Mouse (Mus musculus): Measurements from ENCODE around the gene Hoxc10. TPM values are rescaled to one million over a fixed set of nuclear protein-coding genes. Genes with fewer than 3 reads are reported as not detected.

Gene Hoxc10
- not detected in 2 replicates for polyA plus RNA-seq (2012; rRNA removed)

DNA sequence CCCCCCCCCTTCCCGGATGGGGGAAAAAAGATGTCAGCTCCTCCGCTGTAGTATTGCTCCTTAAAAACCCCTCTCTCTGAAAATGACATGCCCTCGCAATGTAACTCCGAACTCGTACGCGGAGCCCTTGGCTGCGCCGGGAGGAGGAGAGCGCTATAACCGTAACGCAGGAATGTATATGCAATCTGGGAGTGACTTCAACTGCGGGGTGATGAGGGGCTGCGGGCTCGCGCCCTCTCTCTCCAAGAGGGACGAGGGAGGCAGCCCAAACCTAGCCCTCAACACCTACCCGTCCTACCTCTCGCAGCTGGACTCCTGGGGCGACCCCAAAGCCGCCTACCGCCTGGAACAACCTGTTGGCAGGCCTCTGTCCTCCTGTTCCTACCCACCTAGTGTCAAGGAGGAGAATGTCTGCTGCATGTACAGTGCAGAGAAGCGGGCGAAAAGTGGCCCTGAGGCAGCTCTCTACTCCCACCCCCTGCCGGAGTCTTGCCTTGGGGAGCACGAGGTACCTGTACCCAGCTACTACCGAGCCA, at the start of gene Hoxc10:
Gene Hoxc10 (plus strand): TSS at position 21 of the 536 bp plus-strand sequence.

DNA sequence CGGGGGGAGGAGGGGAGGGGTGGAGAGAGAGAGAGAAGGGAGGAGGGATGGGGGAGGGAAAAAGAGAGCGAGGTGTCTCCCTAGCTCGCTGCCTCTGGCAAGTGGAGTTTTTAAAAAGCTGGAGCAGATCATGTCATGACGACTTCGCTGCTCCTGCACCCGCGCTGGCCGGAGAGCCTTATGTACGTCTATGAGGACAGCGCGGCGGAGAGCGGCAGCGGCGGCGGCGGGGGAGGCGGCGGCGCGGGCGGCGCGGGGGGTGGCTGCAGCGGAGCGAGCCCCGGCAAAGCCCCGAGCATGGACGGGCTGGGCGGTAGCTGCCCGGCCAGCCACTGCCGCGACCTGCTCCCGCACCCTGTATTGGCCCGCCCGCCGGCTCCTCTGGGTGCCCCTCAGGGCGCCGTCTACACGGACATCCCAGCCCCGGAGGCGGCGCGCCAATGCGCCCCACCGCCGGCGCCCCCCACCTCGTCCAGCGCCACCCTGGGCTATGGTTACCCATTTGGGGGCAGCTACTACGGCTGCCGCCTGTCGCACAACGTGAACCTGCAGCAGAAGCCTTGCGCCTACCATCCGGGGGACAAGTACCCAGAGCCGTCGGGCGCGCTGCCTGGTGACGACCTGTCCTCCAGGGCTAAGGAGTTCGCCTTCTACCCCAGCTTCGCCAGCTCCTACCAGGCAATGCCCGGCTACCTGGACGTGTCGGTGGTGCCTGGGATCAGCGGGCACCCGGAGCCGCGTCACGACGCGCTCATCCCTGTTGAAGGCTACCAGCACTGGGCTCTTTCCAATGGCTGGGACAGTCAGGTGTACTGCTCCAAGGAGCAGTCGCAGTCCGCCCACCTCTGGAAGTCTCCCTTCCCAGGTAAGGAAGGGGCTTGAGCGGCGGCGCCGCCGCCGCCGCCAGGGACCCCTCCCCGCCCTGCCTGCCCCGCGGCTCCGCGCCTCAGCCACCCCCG, 45.3 kb upstream of the Hoxc10 start, which contains the start of gene Hoxc13:
Gene Hoxc13 (plus strand): TSS at position 51 of the 959 bp plus-strand sequence.

GRCm38 (mm10) chr15:102936279-102936972, 30.2 kb upstream of the Hoxc10 start, which contains the start of gene Hoxc12:
Hoxc12 (plus strand) TSS chr15:102936757.

DNA sequence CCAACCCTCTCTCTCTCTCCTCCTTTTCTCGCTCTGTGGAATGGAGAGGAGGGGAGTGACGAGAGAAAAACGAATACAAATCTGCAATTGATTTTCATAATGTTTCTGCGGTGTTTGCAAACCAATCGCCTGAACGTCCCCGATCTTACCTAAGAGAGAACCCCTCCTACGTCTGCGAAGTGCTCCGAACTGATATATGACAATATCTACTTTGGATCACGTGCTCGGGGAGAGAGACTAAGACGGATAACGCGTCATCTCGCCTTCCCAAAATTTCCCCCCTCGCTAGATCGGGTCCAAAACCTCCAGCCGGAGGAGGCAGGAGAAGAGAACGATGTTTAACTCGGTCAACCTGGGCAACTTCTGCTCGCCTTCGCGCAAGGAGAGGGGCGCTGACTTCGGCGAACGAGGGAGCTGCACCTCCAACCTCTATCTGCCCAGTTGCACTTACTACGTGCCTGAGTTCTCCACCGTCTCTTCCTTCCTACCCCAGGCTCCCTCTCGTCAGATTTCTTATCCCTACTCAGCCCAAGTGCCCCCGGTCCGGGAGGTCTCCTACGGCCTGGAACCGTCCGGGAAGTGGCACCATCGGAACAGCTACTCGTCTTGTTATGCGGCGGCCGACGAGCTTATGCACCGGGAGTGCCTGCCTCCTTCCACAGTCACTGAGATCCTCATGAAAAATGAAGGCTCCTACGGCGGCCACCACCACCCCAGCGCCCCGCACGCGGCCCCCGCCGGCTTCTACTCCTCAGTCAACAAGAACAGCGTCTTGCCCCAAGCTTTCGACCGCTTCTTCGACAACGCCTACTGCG, 12.2 kb upstream of the Hoxc10 start, which contains the start of gene Hoxc11:
Gene Hoxc11 (plus strand): TSS at position 236 of the 815 bp plus-strand sequence.

GRCm38 (mm10) chr15:102967312-102967510, 615 bp downstream of the Hoxc10 start, which contains the start of gene Hoxc5:
Hoxc5 (plus strand) TSS chr15:102967443.

GRCm38 (mm10) chr15:102976171-102976570, 9.6 kb downstream of the Hoxc10 start, which contains the start of gene Hoxc9:
Hoxc9 (plus strand) TSS chr15:102976439.

DNA sequence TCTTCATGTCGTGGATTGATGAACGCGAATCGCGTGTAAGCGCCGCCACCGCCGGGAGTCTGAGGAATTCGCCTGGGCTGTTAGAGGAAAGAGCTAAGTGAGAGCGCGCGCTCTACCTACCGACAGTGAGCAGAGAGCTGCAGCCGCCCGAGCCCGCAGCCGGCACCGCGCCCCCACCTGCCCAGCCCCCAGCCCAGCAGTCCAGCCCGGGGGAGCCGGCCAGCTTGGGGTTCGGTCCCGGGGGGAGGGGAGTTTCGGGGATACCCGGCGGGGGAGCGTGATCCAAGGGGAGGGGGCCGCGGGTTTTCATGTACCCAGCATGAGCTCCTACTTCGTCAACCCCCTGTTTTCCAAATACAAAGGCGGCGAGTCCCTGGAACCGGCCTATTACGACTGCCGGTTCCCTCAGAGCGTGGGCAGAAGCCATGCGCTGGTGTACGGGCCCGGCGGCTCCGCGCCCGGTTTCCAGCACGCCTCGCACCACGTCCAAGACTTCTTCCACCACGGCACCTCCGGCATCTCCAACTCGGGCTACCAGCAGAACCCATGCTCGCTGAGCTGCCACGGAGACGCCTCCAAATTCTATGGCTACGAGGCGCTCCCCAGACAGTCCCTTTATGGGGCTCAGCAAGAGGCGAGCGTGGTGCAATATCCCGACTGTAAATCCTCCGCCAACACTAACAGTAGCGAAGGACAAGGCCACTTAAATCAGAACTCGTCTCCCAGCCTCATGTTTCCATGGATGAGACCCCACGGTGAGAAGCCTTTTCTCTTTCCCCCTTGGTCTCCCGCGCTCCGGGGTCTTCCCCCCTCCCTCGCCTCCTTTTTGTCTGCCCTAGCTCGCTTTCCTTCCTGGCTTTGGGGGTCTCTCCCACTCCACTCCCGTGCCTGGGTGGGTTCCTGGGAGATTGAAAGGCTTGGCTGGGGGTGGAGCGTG, 24.1 kb downstream of the Hoxc10 start, which contains the start of gene Hoxc8:
Gene Hoxc8 (plus strand): TSS at position 147 of the 937 bp plus-strand sequence.

GRCm38 (mm10) chr15:102997939-102998355, 31.4 kb downstream of the Hoxc10 start, which contains the start of gene Hoxc6:
Hoxc6 (plus strand) TSS chr15:102998257.

GRCm38 (mm10) chr15:103018636-103019035, 52.0 kb downstream of the Hoxc10 start, which contains the start of gene Hoxc4:
Hoxc4 (plus strand) TSS chr15:103018934.

Other genes with a start within 250 kb of the Hoxc10 start
- gene Calcoco1, start 244.6 kb upstream of the Hoxc10 start, polyA plus RNA-seq (2012; rRNA removed) = 13.2 and 17.4 TPM in 2 replicates
- gene Hoxc13, start 45.7 kb upstream of the Hoxc10 start, polyA plus RNA-seq (2012; rRNA removed) = not detected in 2 replicates
- gene Hoxc12, start 30.0 kb upstream of the Hoxc10 start, polyA plus RNA-seq (2012; rRNA removed) = not detected in 2 replicates
- gene Hoxc11, start 12.4 kb upstream of the Hoxc10 start, polyA plus RNA-seq (2012; rRNA removed) = not detected in 2 replicates
- gene Hoxc5, start 647 bp downstream of the Hoxc10 start, polyA plus RNA-seq (2012; rRNA removed) = 6.0 and 6.8 TPM in 2 replicates
- gene Hoxc9, start 9.6 kb downstream of the Hoxc10 start, polyA plus RNA-seq (2012; rRNA removed) = not detected in 2 replicates
- 2.9 and 3.3 TPM in 2 replicates for gene Hoxc8, start 23.8 kb downstream of the Hoxc10 start, polyA plus RNA-seq (2012; rRNA removed)
- gene Hoxc6, start 31.5 kb downstream of the Hoxc10 start, polyA plus RNA-seq (2012; rRNA removed) = 3.1 and 4.7 TPM in 2 replicates
- gene Hoxc4, start 52.1 kb downstream of the Hoxc10 start, polyA plus RNA-seq (2012; rRNA removed) = 4.3 and 4.5 TPM in 2 replicates
- gene Smug1, start 200.3 kb downstream of the Hoxc10 start, polyA plus RNA-seq (2012; rRNA removed) = 8.9 and 10.8 TPM in 2 replicates